Mouse (Mus musculus): ENCODE data around the gene Cbl. TPM values are rescaled to one million over a fixed set of nuclear protein-coding genes. Genes with fewer than 3 reads are reported as not detected.

Cbl gene
- polyA plus RNA-seq, 1 experiment from 2014 or later = 4.9 TPM

DNA sequence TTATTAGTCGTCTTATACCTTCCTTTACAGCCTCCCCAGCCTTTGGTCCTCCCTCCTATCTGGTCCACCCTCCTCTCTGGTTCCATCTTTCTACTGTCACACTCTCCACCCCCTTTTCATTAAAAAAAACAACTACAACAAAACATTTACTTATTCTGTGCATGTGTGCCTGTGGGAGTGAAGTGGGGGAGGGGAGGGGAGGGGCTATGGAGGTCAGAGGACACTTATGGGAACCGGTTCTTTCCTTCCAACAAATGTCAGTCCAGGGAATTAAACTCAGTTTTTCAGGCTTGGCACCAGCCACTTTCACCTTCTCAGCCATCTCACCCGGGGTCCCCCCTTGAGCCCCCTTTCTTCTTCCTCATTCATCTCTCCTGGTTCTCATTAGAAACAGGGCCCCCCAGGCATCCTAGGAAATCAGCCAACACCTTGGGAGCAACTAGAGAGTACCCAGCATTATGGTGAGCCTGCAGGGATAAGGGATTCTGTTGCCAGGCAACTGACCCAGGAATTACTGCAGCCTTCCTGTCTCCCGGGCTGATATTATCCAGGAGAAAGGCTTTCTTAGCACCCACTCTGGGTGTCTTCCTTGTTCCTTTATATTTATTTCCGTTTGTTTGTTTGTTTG is 20.8 kb upstream of the Cbl start:
- no peaks in the 10 kb centered on the region for H3K9me3 ChIP-seq (ENCODE audit: control insufficient read depth, low read length)
- ATAC-seq (ENCODE audit: low FRiP score, low TSS enrichment) (no peak), DNase-seq (ENCODE audit: low spot score) (no peak)
- H3K4me2 ChIP-seq (replicated peaks; ENCODE audit: low read depth) = no peak overlapping the region
- H3K4me3 ChIP-seq (ENCODE audit: low read depth, low read length) = no peak overlapping the region
- H3K36me3 ChIP-seq (ENCODE audit: control insufficient read depth, insufficient read depth, low read length) = no peaks in the 10 kb centered on the region
- 16% methylated on average over 5 of the region's 5 CpGs for WGBS
- H3K9ac ChIP-seq (ENCODE audit: low read length) = no peak overlapping the region
- TF ChIP-seq CTCF (IDR thresholded peaks at IDR 0.05; ENCODE audit: low read depth) (no peak), EP300 (optimal IDR thresholded peaks at IDR 0.05) (no peak)
- H3K4me1 ChIP-seq (replicated peaks; ENCODE audit: control insufficient read depth, insufficient read depth) = no peaks in the 10 kb centered on the region
- H3K27ac ChIP-seq (replicated peaks) = no peak overlapping the region
- H3K27me3 ChIP-seq (ENCODE audit: control insufficient read depth, insufficient read depth, low read length) = no peaks in the 10 kb centered on the region

GRCm38 (mm10) chr9:44253441-44253840 is 19.6 kb upstream of the Cbl start:
- ATAC-seq (ENCODE audit: low FRiP score, low TSS enrichment) = no peak
- 76% methylated on average over 6 of the region's 6 CpGs for WGBS
- H3K9ac ChIP-seq (ENCODE audit: low read length) = no peak overlapping the region
- no peaks in the 10 kb centered on the region for H3K27me3 ChIP-seq (ENCODE audit: control insufficient read depth, insufficient read depth, low read length)
- H3K36me3 ChIP-seq (ENCODE audit: control insufficient read depth, insufficient read depth, low read length) = no peaks in the 10 kb centered on the region
- no peaks in the 10 kb centered on the region for H3K4me1 ChIP-seq (replicated peaks; ENCODE audit: control insufficient read depth, insufficient read depth)
- H3K4me3 ChIP-seq (ENCODE audit: low read depth, low read length) = no peak overlapping the region
- no peak overlapping the region for H3K4me2 ChIP-seq (replicated peaks; ENCODE audit: low read depth)
- no peaks in the 10 kb centered on the region for H3K9me3 ChIP-seq (ENCODE audit: control insufficient read depth, low read length)
- TF ChIP-seq EP300 (optimal IDR thresholded peaks at IDR 0.05) (no peak), CTCF (IDR thresholded peaks at IDR 0.05; ENCODE audit: low read depth) (no peak)
- no peak overlapping the region for H3K27ac ChIP-seq (replicated peaks)
- no peak for DNase-seq (ENCODE audit: low spot score)

DNA sequence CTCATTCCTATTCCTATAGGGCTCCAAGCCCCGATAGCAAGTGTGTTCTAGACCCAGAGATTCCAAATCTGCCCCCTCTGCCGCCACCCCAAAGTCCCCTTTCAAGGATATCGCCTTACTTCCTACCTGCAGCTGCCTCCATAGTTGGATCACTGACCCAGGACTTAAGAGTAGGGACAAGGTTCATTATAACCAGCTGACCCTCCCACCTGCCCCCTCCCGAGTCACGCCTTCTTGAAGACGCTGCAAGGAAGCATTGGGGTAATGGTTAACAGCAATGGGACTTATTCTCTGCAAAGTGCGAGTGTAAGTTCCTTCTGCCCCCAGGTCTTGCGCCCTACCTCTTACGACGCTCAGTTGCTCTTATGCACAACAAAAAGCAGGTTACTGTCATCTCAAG is 17.5 kb upstream of the Cbl start, which contains the start of gene Pdzd3:
Gene Pdzd3 (minus strand): TSS at position 158 of the 400 bp plus-strand sequence.
- WGBS = 78% methylated on average over 10 of the region's 10 CpGs
- no peaks in the 10 kb centered on the region for H3K9me3 ChIP-seq (ENCODE audit: control insufficient read depth, low read length)
- H3K27me3 ChIP-seq (ENCODE audit: control insufficient read depth, insufficient read depth, low read length) = no peaks in the 10 kb centered on the region
- DNase-seq (ENCODE audit: low spot score) (no peak), ATAC-seq (ENCODE audit: low FRiP score, low TSS enrichment) (no peak)
- no peak within 1 kb of the TSS for H3K9ac ChIP-seq (ENCODE audit: low read length)
- H3K36me3 ChIP-seq (ENCODE audit: control insufficient read depth, insufficient read depth, low read length) = no peaks in the 10 kb centered on the region
- H3K4me2 ChIP-seq (replicated peaks; ENCODE audit: low read depth) = no peak within 1 kb of the TSS
- no peak within 1 kb of the TSS for H3K4me3 ChIP-seq (ENCODE audit: low read depth, low read length)
- no peak within 1 kb of the TSS for H3K27ac ChIP-seq (replicated peaks)
- TF ChIP-seq CTCF (IDR thresholded peaks at IDR 0.05; ENCODE audit: low read depth) (no peak), EP300 (optimal IDR thresholded peaks at IDR 0.05) (no peak)
- H3K4me1 ChIP-seq (replicated peaks; ENCODE audit: control insufficient read depth, insufficient read depth) = no peaks in the 10 kb centered on the region

DNA sequence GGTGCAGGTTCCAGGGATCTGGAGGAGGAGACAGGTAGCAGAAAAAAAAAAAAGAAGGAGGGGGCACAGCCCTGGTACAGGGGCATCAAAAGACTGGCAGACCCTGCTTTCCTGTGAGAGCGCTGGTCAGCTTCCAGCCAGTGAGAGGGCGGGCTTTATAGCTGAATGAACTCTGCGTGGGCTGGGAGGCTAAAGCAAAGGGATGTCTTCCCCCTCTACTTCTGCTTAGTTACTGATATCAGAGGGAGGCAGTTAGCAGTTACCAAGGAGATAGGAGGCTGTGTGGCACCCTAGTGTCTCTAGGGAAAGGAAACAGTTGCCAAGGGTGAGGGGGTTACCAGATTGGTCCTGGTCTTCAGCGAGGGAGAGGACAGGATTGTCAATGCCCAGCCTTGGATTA is 16.6 kb upstream of the Cbl start:
- Histone ChIP-seq H3K9me3 (ENCODE audit: control insufficient read depth, low read length) (no peaks in the 10 kb centered on the region), H3K36me3 (ENCODE audit: control insufficient read depth, insufficient read depth, low read length) (no peaks in the 10 kb centered on the region), H3K27ac (replicated peaks) (no peak overlapping the region), H3K4me3 (ENCODE audit: low read depth, low read length) (no peak overlapping the region), H3K27me3 (ENCODE audit: control insufficient read depth, insufficient read depth, low read length) (no peaks in the 10 kb centered on the region), H3K9ac (ENCODE audit: low read length) (no peak overlapping the region), H3K4me1 (replicated peaks; ENCODE audit: control insufficient read depth, insufficient read depth) (no peaks in the 10 kb centered on the region), H3K4me2 (replicated peaks; ENCODE audit: low read depth) (no peak overlapping the region)
- 57% methylated on average over 4 of the region's 4 CpGs for whole genome bisulfite sequencing
- no peak for ATAC-seq (ENCODE audit: low FRiP score, low TSS enrichment)
- no peak for TF ChIP-seq CTCF (IDR thresholded peaks at IDR 0.05; ENCODE audit: low read depth)
- no peak for TF ChIP-seq EP300 (optimal IDR thresholded peaks at IDR 0.05)
- DNase-seq (ENCODE audit: low spot score) = no peak

DNA sequence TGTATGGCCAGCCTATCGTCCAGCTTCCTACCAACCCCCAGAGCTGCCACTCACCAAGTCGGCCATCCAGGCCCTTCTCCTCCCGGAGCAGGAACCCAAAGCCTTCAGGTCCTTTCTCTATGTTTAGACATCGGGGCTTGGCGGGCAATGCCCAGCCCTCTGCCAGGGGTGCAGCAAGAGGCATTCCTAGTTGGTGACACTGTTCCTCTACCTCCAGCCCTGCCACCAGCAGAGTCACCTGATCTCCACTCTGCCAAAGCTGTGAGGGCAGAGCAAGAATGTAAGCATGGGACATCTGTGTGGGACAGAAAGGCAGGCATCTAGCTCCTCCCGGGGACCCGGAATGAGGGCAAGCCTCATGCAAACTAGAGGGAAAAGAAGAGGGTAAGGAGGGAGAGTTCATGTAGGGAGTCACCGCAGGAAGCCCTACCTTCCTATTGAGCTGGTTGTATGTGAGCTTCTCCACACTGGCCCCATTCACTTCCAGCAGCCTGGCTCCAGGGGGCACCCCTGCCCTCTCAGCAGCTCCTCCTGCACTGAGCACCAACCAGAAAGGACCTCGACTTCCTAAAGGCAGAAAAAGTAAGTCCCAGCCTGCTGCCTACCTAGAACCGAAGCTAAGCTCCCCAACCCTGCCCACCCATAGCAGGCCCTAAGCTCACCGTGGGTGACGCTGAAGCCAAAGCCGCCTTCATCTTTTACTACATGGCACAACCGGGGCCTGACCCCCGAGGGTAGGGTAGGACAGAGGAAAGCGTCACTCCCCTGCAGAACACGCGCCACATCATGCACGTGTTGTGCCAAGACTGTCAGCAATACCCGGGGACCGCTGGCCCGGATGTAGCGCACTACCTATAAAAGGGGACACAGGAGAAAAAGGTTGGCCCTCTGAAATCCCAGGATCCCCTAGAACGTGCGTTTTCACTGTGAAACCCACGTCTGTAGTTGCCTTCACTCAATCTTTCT is 15.6 kb upstream of the Cbl start:
- H3K9ac ChIP-seq (ENCODE audit: low read length) = no peak overlapping the region
- peak; percentile 82 for TF ChIP-seq CTCF (IDR thresholded peaks at IDR 0.05; ENCODE audit: low read depth)
- no peak for TF ChIP-seq EP300 (optimal IDR thresholded peaks at IDR 0.05)
- 44% methylated on average over 26 of the region's 26 CpGs for whole genome bisulfite sequencing

GRCm38 (mm10) chr9:44247907-44248306 is 14.1 kb upstream of the Cbl start:
- H3K27me3 ChIP-seq (ENCODE audit: control insufficient read depth, insufficient read depth, low read length) = no peaks in the 10 kb centered on the region
- no peaks in the 10 kb centered on the region for H3K36me3 ChIP-seq (ENCODE audit: control insufficient read depth, insufficient read depth, low read length)
- H3K4me1 ChIP-seq (replicated peaks; ENCODE audit: control insufficient read depth, insufficient read depth) = no peaks in the 10 kb centered on the region
- 66% methylated on average over 6 of the region's 6 CpGs for WGBS
- no peak overlapping the region for H3K9ac ChIP-seq (ENCODE audit: low read length)
- ATAC-seq (ENCODE audit: low FRiP score, low TSS enrichment) (no peak), DNase-seq (ENCODE audit: low spot score) (no peak)
- H3K9me3 ChIP-seq (ENCODE audit: control insufficient read depth, low read length) = no peaks in the 10 kb centered on the region
- no peak for TF ChIP-seq EP300 (optimal IDR thresholded peaks at IDR 0.05)
- TF ChIP-seq CTCF (IDR thresholded peaks at IDR 0.05; ENCODE audit: low read depth) = no peak
- H3K4me2 ChIP-seq (replicated peaks; ENCODE audit: low read depth) = no peak overlapping the region
- no peak overlapping the region for H3K4me3 ChIP-seq (ENCODE audit: low read depth, low read length)
- no peak overlapping the region for H3K27ac ChIP-seq (replicated peaks)

More for the DNA sequence above, 15.6 kb upstream of the Cbl start:
- Histone ChIP-seq H3K4me1 (replicated peaks; ENCODE audit: control insufficient read depth, insufficient read depth) (no peaks in the 10 kb centered on the region), H3K27ac (replicated peaks) (no peak overlapping the region), H3K9me3 (ENCODE audit: control insufficient read depth, low read length) (no peaks in the 10 kb centered on the region), H3K4me3 (ENCODE audit: low read depth, low read length) (no peak overlapping the region), H3K36me3 (ENCODE audit: control insufficient read depth, insufficient read depth, low read length) (no peaks in the 10 kb centered on the region), H3K27me3 (ENCODE audit: control insufficient read depth, insufficient read depth, low read length) (no peaks in the 10 kb centered on the region), H3K4me2 (replicated peaks; ENCODE audit: low read depth) (0 out of 2 replicates have a peak overlapping the region, but pooled peaks have one; percentile 11)
- peak; percentile 80 for DNase-seq (ENCODE audit: low spot score)
- peak; percentile 84 for ATAC-seq (ENCODE audit: low FRiP score, low TSS enrichment)
